Mouse (Mus musculus): ENCODE results near the gene Rhpn2. TPM values are rescaled to one million over a fixed set of nuclear protein-coding genes. Genes with fewer than 3 reads are reported as not detected.

Gene Rhpn2
- total and polyA plus RNA-seq, 3 experiments = 0.51 to 4.6 (median 1.6) TPM

- DNase-seq = no peak
Measured at GRCm38 (mm10) chr7:35388694-35389093, 54.7 kb downstream of the Rhpn2 start.

GRCm38 (mm10) chr7:35392935-35393334 is 59.0 kb downstream of the Rhpn2 start:
- DNase-seq = no peak

DNA sequence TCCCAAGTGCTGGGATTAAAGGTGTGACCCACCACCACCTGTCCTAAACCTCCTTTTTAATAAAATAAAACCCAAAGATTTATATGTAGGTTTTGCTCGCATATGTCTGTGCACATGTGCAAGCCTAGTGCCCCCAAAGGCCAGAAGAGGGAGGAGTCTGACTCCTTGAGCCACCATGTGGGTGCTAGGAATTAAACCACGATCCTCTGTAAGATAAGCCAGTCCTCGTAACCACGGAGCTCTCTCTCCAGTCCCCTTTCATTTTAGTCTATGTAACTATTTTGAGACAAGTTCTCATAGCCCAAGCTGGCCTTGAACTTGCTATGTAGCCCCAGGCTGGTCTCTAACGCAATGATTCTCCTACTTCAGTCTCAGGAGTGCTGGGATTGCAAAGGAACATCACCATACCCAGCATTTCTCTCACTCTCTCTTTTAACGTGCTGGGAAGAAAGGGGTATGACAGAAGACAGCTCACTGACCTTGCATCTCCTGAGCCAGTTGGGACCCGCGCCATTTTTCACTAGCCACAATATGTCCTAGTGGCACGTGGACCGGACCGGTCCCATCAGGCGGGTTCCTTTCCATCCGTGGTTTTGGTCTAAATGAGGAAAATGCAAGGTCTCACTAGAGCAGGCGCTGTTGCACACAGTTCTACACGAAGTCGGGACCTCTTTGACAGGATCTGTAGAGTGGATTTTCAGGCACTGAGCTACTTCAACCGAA is 61.9 kb downstream of the Rhpn2 start:
- peak; percentile 31 for DNase-seq

- DNase-seq = peak; percentile 97
Measured at GRCm38 (mm10) chr7:35396542-35397168, 62.7 kb downstream of the Rhpn2 start, which contains the start of the genes Faap24 and Cep89. TSS of gene Faap24 (minus strand) at chr7:35396836. TSS of gene Cep89 (plus strand) at chr7:35397035.

DNA sequence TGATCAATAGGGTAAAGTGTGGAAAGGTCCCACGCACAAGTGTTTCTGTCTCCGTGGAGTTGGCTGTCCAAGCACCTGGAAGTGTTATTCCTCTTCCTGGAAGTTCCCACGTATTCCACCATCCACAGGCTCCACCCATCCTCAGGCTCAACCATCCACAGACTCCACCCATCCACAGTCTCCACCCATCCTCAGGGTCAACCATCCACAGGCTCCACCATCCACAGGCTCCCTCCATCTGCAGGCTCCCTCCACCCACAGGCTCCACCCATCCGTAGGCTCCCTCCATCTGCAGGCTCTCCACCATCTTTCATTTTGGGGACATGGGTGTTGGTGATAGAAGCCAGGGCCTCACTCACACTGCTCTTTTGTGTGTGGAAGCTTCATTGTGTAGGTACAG is 67.2 kb downstream of the Rhpn2 start:
- no peak for DNase-seq

DNA sequence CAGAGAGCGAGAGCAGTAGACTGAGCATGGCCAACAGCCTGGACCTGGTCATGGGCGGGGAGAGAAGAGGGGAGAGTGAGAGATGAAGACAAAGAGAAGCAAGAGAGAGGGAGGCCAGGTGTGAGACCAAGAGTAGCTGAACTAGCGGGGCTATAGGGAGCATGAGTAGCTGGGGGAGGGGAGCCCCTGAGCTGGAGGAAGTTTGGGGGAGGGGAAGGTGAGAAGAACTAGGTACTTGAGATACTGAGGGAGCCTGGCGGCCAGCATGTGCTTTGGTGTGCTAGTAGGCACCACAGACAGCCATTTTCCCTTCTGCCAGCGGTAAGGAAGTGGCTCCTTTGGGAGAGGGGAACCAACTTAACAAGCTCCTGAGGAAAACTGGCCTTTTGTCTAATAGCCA is 81.3 kb downstream of the Rhpn2 start:
- DNase-seq = no peak

DNA sequence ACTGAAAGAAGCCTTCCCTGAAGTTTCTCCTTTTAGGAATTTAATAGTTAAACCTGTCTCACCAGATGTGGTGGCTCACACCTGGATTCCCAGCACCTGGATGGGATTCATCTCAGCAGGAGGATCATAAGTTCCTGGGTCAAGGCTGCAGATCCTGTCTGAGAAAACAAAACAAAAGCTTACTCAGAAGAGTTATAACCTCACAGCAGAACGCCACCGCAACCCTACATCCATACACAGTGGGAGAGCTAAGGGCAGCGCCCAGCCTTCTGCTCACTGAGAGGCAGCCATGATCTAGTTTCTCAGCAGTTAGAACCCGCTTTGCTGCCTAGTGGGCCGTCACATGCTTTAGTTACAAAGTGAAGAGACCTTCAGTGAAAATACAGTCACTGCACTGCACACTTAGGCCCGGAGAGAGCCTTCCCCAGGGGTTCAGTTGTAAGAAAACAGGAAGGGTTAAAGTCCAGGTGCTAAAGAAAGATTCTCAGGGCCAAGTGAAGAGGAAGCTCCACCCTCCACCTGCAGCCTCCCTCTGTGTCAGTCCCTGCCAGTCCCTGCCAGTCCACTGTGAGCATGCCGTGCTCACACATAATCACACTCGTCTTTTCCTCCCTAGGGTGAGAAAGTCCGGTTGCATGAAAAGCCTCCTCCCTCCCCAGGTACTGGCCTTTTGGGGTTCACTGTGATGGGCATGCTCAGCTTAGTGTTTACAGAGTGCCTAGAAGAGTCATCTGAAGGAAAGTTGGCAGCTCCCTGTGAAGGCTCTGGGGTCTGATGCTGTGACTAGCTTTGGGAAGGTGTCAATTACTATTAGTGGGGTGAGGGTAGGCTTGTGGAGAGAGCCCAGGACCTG is 82.1 kb downstream of the Rhpn2 start:
- DNase-seq = peak; percentile 63

GRCm38 (mm10) chr7:35416654-35416948 is 82.6 kb downstream of the Rhpn2 start:
- DNase-seq = no peak

DNA sequence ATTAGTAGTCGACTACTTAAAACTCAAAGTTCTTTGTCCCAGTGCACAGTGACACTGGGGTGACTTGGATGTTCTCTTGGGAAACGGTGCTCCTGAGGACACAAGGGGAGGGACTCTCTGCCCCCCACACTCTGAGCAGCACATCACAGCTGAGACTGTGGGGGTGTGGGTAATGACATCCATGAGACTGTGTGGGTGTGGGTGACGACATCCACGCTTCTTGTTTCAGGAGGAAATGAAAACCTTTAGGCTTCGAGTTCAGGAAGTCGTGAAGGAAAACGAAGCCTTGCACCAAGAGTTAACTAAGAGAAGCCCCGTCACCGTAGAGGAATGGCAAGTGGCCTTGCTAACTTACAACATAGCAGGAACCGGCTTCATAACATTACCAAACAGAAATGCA is 89.1 kb downstream of the Rhpn2 start:
- no peak for DNase-seq

DNA sequence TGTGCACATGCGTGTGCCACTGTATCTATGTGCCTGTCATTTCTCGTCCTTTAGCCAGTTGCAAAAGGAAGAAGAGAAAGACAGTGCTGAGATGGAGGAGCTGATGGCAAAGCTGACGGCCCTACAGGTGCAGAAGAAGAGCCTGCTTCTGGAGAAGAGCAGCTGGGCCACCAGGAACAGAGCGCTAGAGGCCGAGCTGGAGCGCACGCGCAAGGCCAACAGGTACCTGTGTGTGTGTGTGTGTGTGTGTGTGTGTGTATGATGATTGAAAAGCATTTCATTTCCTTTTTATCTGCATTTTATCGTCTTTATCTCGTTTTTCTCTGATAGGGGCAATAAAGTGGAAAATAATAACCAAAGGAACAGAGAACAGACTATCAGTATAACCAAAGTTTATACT is 94.2 kb downstream of the Rhpn2 start:
- no peak for DNase-seq

- DNase-seq = no peak
Measured at GRCm38 (mm10) chr7:35435266-35435665, 101.3 kb downstream of the Rhpn2 start.

Other genes with a start within 250 kb of the Rhpn2 start
- 100 to 1,000 TPM in 1 of 2 experiments, 10 to 100 TPM in 1; 88.3 to 319 TPM for gene Cebpa, start 214.9 kb upstream of the Rhpn2 start, total RNA-seq (2021)
- gene Cebpa, start 214.9 kb upstream of the Rhpn2 start, polyA plus RNA-seq (2012; rRNA removed) = 405 and 678 TPM in 2 replicates
- gene Slc7a10, start 147.8 kb upstream of the Rhpn2 start, total RNA-seq (2021) = 10 to 100 TPM in 1 of 2 experiments, 1 to 10 TPM in 1; 6.4 to 28.1 TPM
- 26.6 and 40.9 TPM in 2 replicates for gene Slc7a10, start 147.8 kb upstream of the Rhpn2 start, polyA plus RNA-seq (2012; rRNA removed)
- 10 to 100 TPM; 14.9 to 22.7 TPM for gene Lrp3, start 118.7 kb upstream of the Rhpn2 start, total RNA-seq (2021)
- gene Lrp3, start 118.7 kb upstream of the Rhpn2 start, polyA plus RNA-seq (2012; rRNA removed) = 38.8 and 42.9 TPM in 2 replicates
- 10 to 100 TPM; 16.9 to 17.2 TPM for gene Gpatch1, start 15.7 kb upstream of the Rhpn2 start, total RNA-seq (2021)
- gene Gpatch1, start 15.7 kb upstream of the Rhpn2 start, polyA plus RNA-seq (2012; rRNA removed) = 1.8 and 2.9 TPM in 2 replicates
- gene Faap24, start 62.7 kb downstream of the Rhpn2 start, total RNA-seq (2021) = 1 to 10 TPM; 8.4 to 8.7 TPM
- 3.4 and 4.3 TPM in 2 replicates for gene Faap24, start 62.7 kb downstream of the Rhpn2 start, polyA plus RNA-seq (2012; rRNA removed)
- 10 to 100 TPM; 11.6 to 19.8 TPM for gene Cep89, start 62.9 kb downstream of the Rhpn2 start, total RNA-seq (2021)
- 15.4 and 16.1 TPM in 2 replicates for gene Cep89, start 62.9 kb downstream of the Rhpn2 start, polyA plus RNA-seq (2012; rRNA removed)
- not detected for gene Slc7a9, start 114.6 kb downstream of the Rhpn2 start, total RNA-seq (2021)
- 0.06 TPM in 1 of 2 replicates, not detected in the other for gene Slc7a9, start 114.6 kb downstream of the Rhpn2 start, polyA plus RNA-seq (2012; rRNA removed)
- under 1 TPM in 1 of 2 experiments, not detected in 1; 0.23 TPM for gene Tdrd12, start 203.6 kb downstream of the Rhpn2 start, total RNA-seq (2021)
- not detected in 2 replicates for gene Tdrd12, start 203.6 kb downstream of the Rhpn2 start, polyA plus RNA-seq (2012; rRNA removed)
- gene Nudt19, start 222.1 kb downstream of the Rhpn2 start, total RNA-seq (2021) = 10 to 100 TPM; 53.1 to 53.5 TPM
- gene Nudt19, start 222.1 kb downstream of the Rhpn2 start, polyA plus RNA-seq (2012; rRNA removed) = 112 and 122 TPM in 2 replicates

Data from adrenal gland, adult 2 months (tissue).